In genomic region chr16:94067280-94067679, GRCm38 (mm10) we compare ENCODE assay signal across 30 mouse cellular contexts. TPM values are rescaled to one million over a fixed set of nuclear protein-coding genes. Genes with fewer than 3 reads are reported as not detected.
DNase-seq lines count a peak whose midpoint lies in the region; ATAC-seq and TF ChIP-seq lines count a peak whose summit lies in the region.
"Had no signal": no experiment of that assay in that cellular context is flagged by ENCODE, and none has a peak within 500 bp of the region (broad histone marks: within the 10 kb centered on the region; RNA-seq: fewer than 3 reads in every experiment).

No protein-coding gene starts in this region.

- peak overlapping the region; percentile 12 for H3K4me2 ChIP-seq in myocyte (ENCODE audit: low read depth)
- no peak overlapping the region for H3K4me2 ChIP-seq in hindbrain, embryonic 11.5 days (replicated peaks; ENCODE audit: low read depth, low read length)
- H3K4me2 ChIP-seq: forebrain, embryonic 12.5 days had no signal

- 45% methylated on average over 5 of the region's 5 CpGs for WGBS in hindbrain, embryonic 11.5 days

- no peaks in the 10 kb centered on the region for H3K36me3 ChIP-seq in MEL (ENCODE audit: control insufficient read depth in 1 of 2, insufficient read depth in 2 of 2, low read length in 2 of 2)
- no peaks in the 10 kb centered on the region for H3K36me3 ChIP-seq in myocyte (ENCODE audit: control insufficient read depth, insufficient read depth)
- H3K36me3 ChIP-seq in hindbrain, embryonic 11.5 days (ENCODE audit: control insufficient read depth, insufficient read depth, low read length), result no peaks in the 10 kb centered on the region
- H3K36me3 ChIP-seq: embryonic facial prominence, embryonic 13.5 days; embryonic facial prominence, embryonic 15.5 days; forebrain, embryonic 10.5 days; forebrain, embryonic 12.5 days; G1E had no signal

- H3K27ac ChIP-seq in MEL (ENCODE audit: control insufficient read depth, low read depth, low read length), result peak overlapping the region; percentile 88; the same call in 1 of the 2 replicates
- no peak overlapping the region for H3K27ac ChIP-seq in hindbrain, embryonic 11.5 days (ENCODE audit: low read depth, low read length)
- H3K27ac ChIP-seq: embryonic facial prominence, embryonic 13.5 days; embryonic facial prominence, embryonic 15.5 days; forebrain, embryonic 10.5 days; forebrain, embryonic 12.5 days had no signal

- ATAC-seq in hindbrain, embryonic 11.5 days (ENCODE audit: low FRiP score), result no peak
- ATAC-seq: forebrain, embryonic 14.5 days; forebrain, postnatal 0 days; Patski had no signal

- no peak overlapping the region for H3ac ChIP-seq in myocyte (ENCODE audit: control insufficient read depth, insufficient read length)

- H3K9ac ChIP-seq in MEL (ENCODE audit: control insufficient read depth, low read depth, low read length, poor library complexity, severe bottlenecking), result no peak overlapping the region; the same call in 1 of the 2 replicates
- no peak overlapping the region for H3K9ac ChIP-seq in hindbrain, embryonic 11.5 days (ENCODE audit: low read depth, low read length)
- H3K9ac ChIP-seq: embryonic facial prominence, embryonic 13.5 days; embryonic facial prominence, embryonic 15.5 days; forebrain, embryonic 12.5 days; forebrain, postnatal 0 days had no signal

- no peaks in the 10 kb centered on the region for H3K9me3 ChIP-seq in MEL (replicated peaks; ENCODE audit: insufficient read depth, low read length)
- no peaks in the 10 kb centered on the region for H3K9me3 ChIP-seq in hindbrain, embryonic 11.5 days (ENCODE audit: control insufficient read depth, low read length)
- H3K9me3 ChIP-seq: G1E had no signal

- DNase-seq in 3T3-L1 (ENCODE audit: low read depth, low spot score) (peak; percentile 13), MEL (ENCODE audit: low read depth, low spot score) (no peak)
- DNase-seq in hindbrain, embryonic 11.5 days (ENCODE audit: low spot score), result no peak
- DNase-seq in c-Kit-positive CD71-positive TER-119-positive erythroid progenitor cells, embryonic 14.5 days (ENCODE audit: low spot score), result no peak
- DNase-seq: adrenal gland, adult 8-10 months; adrenal gland, postnatal 14 days; adrenal gland, postnatal 36 days; cerebellum, adult 11 months; cerebellum, adult 18-20 months; cerebellum, adult 8-10 months; cerebellum, adult 9-11 months; cerebellum, postnatal 14 days; cerebellum, postnatal 36 days; embryo, embryonic 11 days; forebrain, postnatal 0 days had no signal

- no peak for TF ChIP-seq EP300 in MEL (IDR thresholded peaks at IDR 0.05; ENCODE audit: low read depth in 1 of 2, low read length in 2 of 2)

- H3K27me3 ChIP-seq in MEL (ENCODE audit: control insufficient read depth in 1 of 2, insufficient read depth in 2 of 2, low read length in 2 of 2) (no peaks in the 10 kb centered on the region), myocyte (ENCODE audit: control insufficient read depth, insufficient read depth, insufficient read length) (no peaks in the 10 kb centered on the region)
- H3K27me3 ChIP-seq in hindbrain, embryonic 11.5 days (ENCODE audit: control insufficient read depth, insufficient read depth, low read length), result 0 out of 2 replicates have a peak, but pooled peaks cover 2% of the 10 kb centered on the region
- H3K27me3 ChIP-seq: CH12.LX, Patski had no signal

- H3K79me2 ChIP-seq in MEL (ENCODE audit: control insufficient read depth, insufficient read depth, low read length, poor library complexity), result no peaks in the 10 kb centered on the region; the same call in 1 of the 2 replicates
- H3K79me2 ChIP-seq in myocyte (ENCODE audit: control insufficient read depth, insufficient read depth), result no peaks in the 10 kb centered on the region

- no peak for TF ChIP-seq POLR2A in MEL (IDR thresholded peaks at IDR 0.05; ENCODE audit: control insufficient read depth in 1 of 2, insufficient read depth in 1 of 2, low read depth in 1 of 2, low read length in 2 of 2, poor library complexity in 1 of 2)
- TF ChIP-seq POLR2A in myocyte (IDR thresholded peaks at IDR 0.05; ENCODE audit: insufficient read length, low read depth), result no peak

- no peak for TF ChIP-seq RAD21 in MEL (IDR thresholded peaks at IDR 0.05; ENCODE audit: low read depth, low read length)

- peak overlapping the region in 1 of 2 experiments; percentile 69; a peak in 3 of 4 replicates for H3K4me3 ChIP-seq in MEL (ENCODE audit: control insufficient read depth in 1 of 2, insufficient read depth in 1 of 2, low read depth in 2 of 2, low read length in 2 of 2)
- no peak overlapping the region for H3K4me3 ChIP-seq in myocyte
- H3K4me3 ChIP-seq in hindbrain, embryonic 11.5 days (ENCODE audit: low read depth, low read length), result no peak overlapping the region
- H3K4me3 ChIP-seq: embryonic facial prominence, embryonic 13.5 days; embryonic facial prominence, embryonic 15.5 days; erythroblast, embryonic 14.5 days; forebrain, embryonic 10.5 days; forebrain, embryonic 12.5 days had no signal

- H3K4me1 ChIP-seq in MEL (ENCODE audit: control insufficient read depth in 1 of 2, insufficient read depth in 2 of 2, low read length in 2 of 2), result no peaks in the 10 kb centered on the region
- no peaks in the 10 kb centered on the region for H3K4me1 ChIP-seq in hindbrain, embryonic 11.5 days (replicated peaks; ENCODE audit: control insufficient read depth, insufficient read depth, low read length)
- H3K4me1 ChIP-seq: embryonic facial prominence, embryonic 15.5 days had no signal

- no peak for TF ChIP-seq CTCF in MEL (IDR thresholded peaks at IDR 0.05 in 2 of 3, conservative IDR thresholded peaks at IDR 0.05 in 1 of 3; ENCODE audit: control insufficient read depth in 1 of 3, insufficient read depth in 1 of 3, low read depth in 2 of 3, low read length in 3 of 3, poor library complexity in 1 of 3, severe bottlenecking in 1 of 3)

TF ChIP-seq in MEL, 35 proteins besides CTCF, POLR2A, EP300 and RAD21:
- peak; percentile 83 for TF ChIP-seq USF1 (IDR thresholded peaks at IDR 0.05; ENCODE audit: low read depth, low read length)
- 0 out of 2 replicates have a peak, but pooled peaks have one; percentile 34 for TF ChIP-seq MAX (IDR thresholded peaks at IDR 0.05; ENCODE audit: low read length)
- no peak for TF ChIP-seq ETS1 (IDR thresholded peaks at IDR 0.05; ENCODE audit: low read depth, low read length)

TF ChIP-seq in myocyte, 11 proteins besides CTCF, POLR2A, EP300 and RAD21:
- TF ChIP-seq USF1 (IDR thresholded peaks at IDR 0.05; ENCODE audit: low read depth) (peak; percentile 79), CEBPB (IDR thresholded peaks at IDR 0.05; ENCODE audit: insufficient read depth, poor library complexity, severe bottlenecking) (no peak), REST (IDR thresholded peaks at IDR 0.05; ENCODE audit: insufficient read depth, insufficient read length) (no peak), TCF12 (IDR thresholded peaks at IDR 0.05; ENCODE audit: insufficient read depth, poor library complexity, severe bottlenecking) (no peak)

RNA-seq across cellular contexts. Expression of gene Sim2, which starts 17.5 kb away (rescaled TPM):
- total RNA-seq in MEL (2012; rRNA removed), result not detected in 2 replicates
- not detected for polyA plus RNA-seq in MEL (2012; ENCODE audit: insufficient read depth in 1 of 2, insufficient read length in 2 of 2, low read depth in 1 of 2, low replicate concordance in 2 of 2, missing spikeins in 1 of 2)
- polyA plus RNA-seq in myocyte (2012; fragmentation: generic; extraction: Trizol), result 8.6 TPM
- 0.35 and 0.39 TPM in 2 replicates for polyA plus RNA-seq in hindbrain, embryonic 11.5 days (2014; fragmentation: Nextera tagmentation; extraction: Ambion mirVana)
- total RNA-seq: adrenal gland, adult 18-20 months; adrenal gland, adult 8-10 months; adrenal gland, postnatal 14 days; adrenal gland, postnatal 36 days; CH12.LX; common myeloid progenitor, adult 5-6 weeks; G1E had no signal
- polyA plus RNA-seq: activated CD4-positive, CD25-positive, alpha-beta regulatory T cell, adult 4 months; CD4-positive, CD25-positive, alpha-beta regulatory T cell, adult 4 months; erythroblast, embryonic 14.5 days; G1E had no signal

RNA-seq across cellular contexts. Expression of gene Cldn14, which starts 58.6 kb away (rescaled TPM):
- total RNA-seq in MEL (2012; rRNA removed), result 0.13 TPM in 1 of 2 replicates, not detected in the other
- not detected for polyA plus RNA-seq in MEL (2012; ENCODE audit: insufficient read depth in 1 of 2, insufficient read length in 2 of 2, low read depth in 1 of 2, low replicate concordance in 2 of 2, missing spikeins in 1 of 2)
- polyA plus RNA-seq in myocyte (2012; fragmentation: generic; extraction: Trizol), result 0.07 TPM
- not detected in 2 replicates for polyA plus RNA-seq in hindbrain, embryonic 11.5 days (2014; fragmentation: Nextera tagmentation; extraction: Ambion mirVana)
- total RNA-seq: adrenal gland, adult 18-20 months; adrenal gland, adult 8-10 months; adrenal gland, postnatal 36 days; common myeloid progenitor, adult 5-6 weeks; forebrain, postnatal 0 days; G1E had no signal
- polyA plus RNA-seq: activated CD4-positive, CD25-positive, alpha-beta regulatory T cell, adult 4 months; CD4-positive, CD25-positive, alpha-beta regulatory T cell, adult 4 months; embryonic facial prominence, embryonic 11.5 days; embryonic facial prominence, embryonic 13.5 days; forebrain, embryonic 10.5 days; forebrain, embryonic 12.5 days; forebrain, embryonic 14.5 days; forebrain, postnatal 0 days; G1E; Patski had no signal
